Mouse (Mus musculus) spleen, adult 2 months (tissue): Measurements from ENCODE around the gene 4930442H23Rik. TPM values are rescaled to one million over a fixed set of nuclear protein-coding genes. Genes with fewer than 3 reads are reported as not detected.
A peak's percentile ranks its signal among the peaks of the same experiment; 100 is the strongest.

ENCODE experiments used
- DNase-seq, 2 experiments: peaks; one replicate each; pipeline versions ENCODE4 v3.0.0 to v3.0.0-alpha.2; 2012 to 2021; ENCODE audit warnings: low spot score in 2 of 2, low read depth in 1 of 2
- H3K27ac ChIP-seq: fragments of 200-500 bp; 2 replicates; pipeline ENCODE4 v1.5.1; 2012; ENCODE audit warnings: low read length, inconsistent platforms; ENCODE audit not compliant: insufficient read depth
- H3K27me3 ChIP-seq: fragments of 200-500 bp; 2 replicates; pipeline ENCODE4 v1.6.1; 2012; ENCODE audit warnings: mild to moderate bottlenecking, moderate library complexity, low read length, inconsistent platforms; ENCODE audit not compliant: control insufficient read depth, insufficient read depth
- H3K36me3 ChIP-seq: fragments of 200-500 bp; 2 replicates; pipeline ENCODE4 v1.6.1; 2012; ENCODE audit warnings: mild to moderate bottlenecking, low read length, inconsistent platforms; ENCODE audit not compliant: control insufficient read depth, insufficient read depth
- H3K4me1 ChIP-seq: fragments of 200-500 bp; 2 replicates; pipeline ENCODE4 v1.6.1; 2011; ENCODE audit warnings: inconsistent platforms; ENCODE audit not compliant: control insufficient read depth, insufficient read depth, insufficient read length
- H3K4me3 ChIP-seq: fragments of 200-500 bp; 2 replicates; pipeline ENCODE4 v1.5.1; 2011; ENCODE audit warnings: mild to moderate bottlenecking, inconsistent platforms; ENCODE audit not compliant: insufficient read depth, insufficient read length; ENCODE audit errors: extremely low read depth
- CTCF ChIP-seq: fragments of 200-500 bp; IDR thresholded peaks from 2 replicates; pipeline ENCODE4 v1.5.1; 2011; ENCODE audit warnings: mild to moderate bottlenecking, inconsistent platforms; ENCODE audit not compliant: insufficient read depth, insufficient read length, insufficient replicate concordance; ENCODE audit errors: extremely low read depth
- POLR2A ChIP-seq: fragments of 200-500 bp; IDR thresholded peaks from 2 replicates; pipeline ENCODE4 v1.6.1; 2011; ENCODE audit warnings: low read depth, low read length, inconsistent platforms
- WGBS: fragments of 180-500 bp; shearing (Covaris S2); methylation state at CpG from one replicate; pipeline ENCODE4 v1.1.7; 2018; 5-methylcytosine and 5-hydroxymethylcytosine counted together
- polyA plus RNA-seq: library from polyadenylated mRNA; depleted of rRNA; stranded (reverse); fragments of >200 nt; gene quantifications from 2 replicates; pipeline ENCODE4 v1.2.3, GENCODE M21; 2012

The 4930442H23Rik gene
- polyA plus RNA-seq, 1 experiment, result not detected

DNA sequence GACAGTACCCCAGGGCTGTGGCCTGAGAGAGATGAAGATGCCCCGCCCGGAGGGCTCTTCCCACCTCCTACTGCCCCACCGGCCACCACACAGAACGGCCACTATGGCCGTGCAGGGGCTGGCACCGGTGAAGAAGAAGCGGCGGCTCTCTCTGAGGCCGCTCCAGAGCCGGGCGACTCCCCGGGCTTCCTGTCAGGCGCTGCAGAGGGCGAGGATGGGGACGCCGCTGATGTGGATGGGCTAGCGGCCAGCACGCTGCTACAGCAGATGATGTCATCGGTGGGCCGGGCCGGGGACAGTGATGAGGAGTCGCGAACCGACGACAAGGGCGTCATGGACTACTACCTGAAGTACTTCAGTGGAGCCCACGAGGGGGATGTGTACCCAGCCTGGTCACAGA lies 39.0 kb downstream of the 4930442H23Rik start:
- 92% methylated on average over 27 of the region's 27 CpGs for WGBS

DNA sequence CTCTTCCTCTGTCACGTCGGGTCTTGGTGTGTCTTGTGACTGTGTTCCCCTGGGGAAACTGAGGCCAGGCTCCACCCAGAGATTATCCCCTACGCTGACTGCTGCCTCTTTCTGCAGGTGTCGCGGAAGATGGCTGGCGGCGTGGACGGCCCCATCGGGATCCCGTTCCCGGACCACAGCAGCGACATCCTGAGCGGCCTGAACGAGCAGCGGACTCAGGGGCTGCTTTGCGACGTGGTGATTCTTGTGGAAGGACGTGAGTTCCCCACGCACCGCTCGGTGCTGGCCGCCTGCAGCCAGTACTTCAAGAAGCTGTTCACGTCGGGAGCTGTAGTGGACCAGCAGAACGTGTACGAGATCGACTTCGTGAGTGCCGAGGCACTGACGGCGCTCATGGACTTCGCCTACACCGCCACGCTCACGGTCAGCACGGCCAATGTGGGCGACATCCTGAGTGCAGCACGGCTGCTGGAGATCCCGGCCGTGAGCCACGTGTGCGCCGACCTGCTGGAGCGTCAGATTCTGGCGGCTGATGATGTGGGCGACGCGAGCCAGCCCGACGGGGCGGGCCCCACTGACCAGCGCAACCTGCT lies 39.7 kb downstream of the 4930442H23Rik start:
- 96% methylated on average over 52 of the region's 52 CpGs for WGBS
- H3K4me3 ChIP-seq, result no peak overlapping the region
- H3K36me3 ChIP-seq, result peaks cover 52% of the 10 kb centered on the region
- no peak for DNase-seq
- no peaks in the 10 kb centered on the region for H3K27me3 ChIP-seq
- peaks cover 29% of the 10 kb centered on the region; the same call in 1 of the 2 replicates for H3K4me1 ChIP-seq
- H3K27ac ChIP-seq, result no peak overlapping the region
- TF ChIP-seq CTCF, result no peak
- TF ChIP-seq POLR2A, result no peak

More for the DNA sequence above, 39.0 kb downstream of the 4930442H23Rik start:
- H3K27ac ChIP-seq, result no peak overlapping the region
- H3K4me3 ChIP-seq, result no peak overlapping the region
- peaks cover 57% of the 10 kb centered on the region for H3K36me3 ChIP-seq
- TF ChIP-seq CTCF, result no peak
- TF ChIP-seq POLR2A, result no peak
- H3K4me1 ChIP-seq, result peaks cover 21% of the 10 kb centered on the region; the same call in 1 of the 2 replicates
- H3K27me3 ChIP-seq, result no peaks in the 10 kb centered on the region
- DNase-seq, result no peak

DNA sequence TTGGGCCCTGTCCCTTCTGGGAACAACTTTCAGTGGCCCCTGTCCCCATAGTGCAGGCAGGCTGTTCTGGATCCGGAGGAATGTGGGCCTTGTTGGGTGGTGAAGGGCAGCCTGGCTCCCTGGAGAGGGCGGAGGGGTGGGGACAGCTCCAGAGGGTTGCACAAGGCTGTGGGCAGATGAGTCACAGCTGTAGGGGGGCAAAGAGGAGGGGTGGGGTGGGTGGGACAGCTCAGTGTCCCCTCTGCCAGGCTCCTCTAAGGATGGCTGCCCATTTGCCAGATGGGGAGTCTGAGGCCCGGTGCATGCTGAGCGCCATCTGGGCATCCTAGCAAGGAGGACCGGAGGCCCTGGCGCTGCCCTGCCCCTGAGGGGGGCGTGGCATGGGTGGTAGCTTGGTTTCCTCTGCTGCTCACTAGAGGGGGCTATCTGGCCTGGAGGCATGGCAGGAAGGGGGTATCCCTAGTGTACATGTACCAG lies 40.5 kb downstream of the 4930442H23Rik start:
- WGBS, result 86% methylated on average over 7 of the region's 7 CpGs
- no peak for TF ChIP-seq POLR2A
- TF ChIP-seq CTCF, result no peak
- Histone ChIP-seq H3K27ac (no peak overlapping the region), H3K27me3 (no peaks in the 10 kb centered on the region), H3K36me3 (peaks cover 44% of the 10 kb centered on the region), H3K4me1 (peaks cover 31% of the 10 kb centered on the region; the same call in 1 of the 2 replicates), H3K4me3 (no peak overlapping the region)
- DNase-seq, result no peak

DNA sequence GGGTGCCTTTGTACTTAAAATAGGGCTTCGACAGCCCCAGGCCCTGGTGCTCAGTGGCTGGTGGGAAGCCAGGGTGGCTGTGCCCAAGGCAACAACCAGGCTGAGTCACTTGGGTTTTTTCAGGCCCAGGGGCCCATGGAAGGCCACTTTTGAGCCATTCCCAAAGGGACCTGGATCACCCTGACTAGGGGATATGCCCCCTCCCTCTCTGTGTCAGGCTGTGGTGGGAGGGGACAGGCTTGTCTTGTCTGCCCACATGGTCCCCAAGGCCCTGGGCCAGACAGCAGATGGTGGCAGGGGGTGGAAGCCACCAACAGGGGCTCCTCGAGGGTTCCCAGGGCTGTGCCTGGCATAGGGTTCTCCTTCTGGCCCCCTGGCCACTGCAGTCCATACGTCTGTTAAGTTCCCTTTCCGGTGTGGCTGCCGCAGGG lies 41.1 kb downstream of the 4930442H23Rik start:
- DNase-seq, result no peak
- Histone ChIP-seq H3K27me3 (no peaks in the 10 kb centered on the region), H3K4me3 (no peak overlapping the region), H3K27ac (no peak overlapping the region), H3K36me3 (peaks cover 38% of the 10 kb centered on the region), H3K4me1 (peaks cover 31% of the 10 kb centered on the region; the same call in 1 of the 2 replicates)
- TF ChIP-seq CTCF (no peak), POLR2A (no peak)
- WGBS, result 59% methylated on average over 5 of the region's 5 CpGs

DNA sequence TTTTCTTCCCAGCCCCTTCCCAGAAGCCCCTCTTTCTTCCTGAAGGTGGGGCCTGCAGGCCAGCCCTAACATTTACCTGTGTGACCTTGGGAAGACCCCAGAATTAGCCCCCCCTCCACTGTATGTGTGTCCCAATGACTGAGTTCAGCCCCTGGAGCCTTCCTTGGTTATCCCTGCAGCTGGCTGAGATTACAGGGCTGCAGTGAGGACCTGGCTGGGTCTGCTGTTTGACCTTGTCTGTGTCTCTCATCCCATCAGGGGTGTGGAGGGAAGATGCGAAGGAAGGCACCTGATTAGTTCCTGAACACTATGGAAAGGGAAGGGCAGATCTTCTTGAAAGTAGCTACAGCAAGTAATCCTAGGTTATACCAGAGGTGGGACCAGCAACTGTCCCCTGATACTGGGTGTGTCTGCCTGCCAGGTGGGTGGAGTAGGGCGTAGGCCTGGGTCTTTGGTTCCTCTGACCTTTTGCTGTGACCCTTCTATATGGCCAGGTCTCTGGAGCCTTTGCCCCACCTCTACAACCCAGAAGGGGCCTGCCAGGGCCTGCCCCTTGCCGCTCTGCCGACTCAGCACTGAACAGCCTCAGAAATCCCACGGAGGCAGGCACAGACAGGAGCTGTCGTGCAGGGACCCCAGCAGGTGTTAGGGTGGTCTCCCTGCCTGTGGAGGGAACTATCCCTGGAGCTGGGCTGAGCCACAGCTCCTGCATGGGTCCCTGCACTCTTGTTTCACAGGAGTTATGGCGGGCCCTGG lies 42.0 kb downstream of the 4930442H23Rik start:
- H3K4me1 ChIP-seq, result peaks cover 31% of the 10 kb centered on the region; the same call in 1 of the 2 replicates
- peaks cover 31% of the 10 kb centered on the region for H3K36me3 ChIP-seq
- no peaks in the 10 kb centered on the region for H3K27me3 ChIP-seq
- no peak overlapping the region for H3K4me3 ChIP-seq
- H3K27ac ChIP-seq, result no peak overlapping the region
- WGBS, result 82% methylated on average over 7 of the region's 7 CpGs
- DNase-seq, result no peak
- TF ChIP-seq CTCF, result no peak
- TF ChIP-seq POLR2A, result no peak

DNA sequence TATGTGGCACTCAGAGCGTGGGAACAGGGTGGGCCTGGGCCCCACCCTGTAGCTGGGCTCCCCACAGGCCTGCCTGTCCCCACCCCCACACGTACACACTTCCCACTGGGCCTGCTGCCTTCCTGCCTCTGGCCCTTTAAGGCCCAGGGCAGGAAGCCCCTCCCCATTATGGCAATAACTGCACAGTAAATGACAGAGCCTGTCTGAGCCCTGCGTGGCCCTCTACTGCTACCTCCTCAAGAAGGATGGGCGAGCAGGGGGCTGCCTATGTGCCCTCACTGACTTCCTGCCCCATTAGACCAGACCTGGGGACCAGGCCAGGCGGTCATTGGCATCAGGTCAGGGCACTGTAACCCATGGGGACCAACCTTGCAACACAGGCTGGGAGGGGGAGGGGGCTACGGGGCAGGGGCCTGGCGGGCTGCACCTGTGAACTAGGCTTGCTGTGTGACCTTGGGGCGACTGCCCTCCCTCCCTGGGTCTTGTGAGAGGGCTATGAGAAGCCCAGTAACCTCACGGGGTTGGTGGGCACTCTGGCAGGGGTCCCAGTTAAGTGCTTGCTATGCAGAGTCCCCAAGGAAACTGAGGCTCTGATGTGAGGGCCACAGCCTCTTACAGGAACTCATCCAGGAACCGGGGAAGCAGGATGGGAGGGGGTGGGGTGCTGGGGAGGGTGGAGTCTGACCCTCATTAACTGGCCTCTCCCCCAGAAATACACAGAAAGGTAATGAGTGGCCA lies 42.8 kb downstream of the 4930442H23Rik start:
- H3K36me3 ChIP-seq, result peaks cover 23% of the 10 kb centered on the region

More for the DNA sequence above, 42.8 kb downstream of the 4930442H23Rik start:
- H3K4me1 ChIP-seq, result peaks cover 31% of the 10 kb centered on the region; the same call in 1 of the 2 replicates
- DNase-seq, result no peak
- no peaks in the 10 kb centered on the region for H3K27me3 ChIP-seq
- H3K27ac ChIP-seq, result 0 out of 2 replicates have a peak overlapping the region, but pooled peaks have one; percentile 21
- peak overlapping the region; percentile 32; the same call in 1 of the 2 replicates for H3K4me3 ChIP-seq
- TF ChIP-seq POLR2A (no peak), CTCF (no peak)
- 38% methylated on average over 10 of the region's 10 CpGs for WGBS
